Mouse (Mus musculus) kidney, postnatal 0 days (tissue): ENCODE measurements at regions not wholly inside any gene's neighbourhood (a gene's known extent, or its start where the extent isn't known, plus 50 kb on each side); places are given as distances from the start of the nearest gene placed in this dataset.

Source experiments
- ATAC-seq: fragments of 200-750 bp; cut with Nextera tagmentation; replicated peaks from 2 replicates; pipeline ENCODE4 v1.8.0; 2017; ENCODE audit warnings: low read depth, moderate number of reproducible peaks, moderate TSS enrichment, moderate library complexity; ENCODE audit not compliant: low FRiP score
- DNase-seq: peaks from one replicate; pipeline ENCODE4 v3.0.0-alpha.2; 2016; ENCODE audit warnings: low spot score
- H3K27ac ChIP-seq: fragments of 300-500 bp; sonication (generic); 2 replicates; pipeline ENCODE4 v1.5.1; 2014; ENCODE audit warnings: mild to moderate bottlenecking
- H3K27me3 ChIP-seq: fragments of 300-500 bp; sonication (generic); 2 replicates; pipeline ENCODE4 v1.6.1; 2014; ENCODE audit warnings: low read length, mixed read lengths; ENCODE audit not compliant: insufficient read depth
- H3K36me3 ChIP-seq: fragments of 300-500 bp; sonication (generic); 2 replicates; pipeline ENCODE4 v1.6.1; 2014; ENCODE audit warnings: low read length, mixed read lengths; ENCODE audit not compliant: insufficient read depth
- H3K4me1 ChIP-seq: fragments of 300-500 bp; sonication (generic); replicated peaks from 2 replicates; pipeline ENCODE4 v1.6.1; 2014; ENCODE audit warnings: antibody characterized with exemption, low read length, mixed read lengths; ENCODE audit not compliant: insufficient read depth
- H3K4me2 ChIP-seq: fragments of 300-500 bp; sonication (generic); 2 replicates; pipeline ENCODE4 v1.6.1; 2014; ENCODE audit warnings: mild to moderate bottlenecking, low read length, moderate library complexity, mixed read lengths
- H3K4me3 ChIP-seq: fragments of 300-500 bp; sonication (generic); replicated peaks from 2 replicates; pipeline ENCODE4 v1.5.1; 2014; ENCODE audit warnings: low read depth, low read length
- H3K9ac ChIP-seq: fragments of 300-500 bp; sonication (generic); 2 replicates; pipeline ENCODE4 v1.6.1; 2014; ENCODE audit warnings: low read depth, low read length
- H3K9me3 ChIP-seq: fragments of 300-500 bp; sonication (generic); replicated peaks from 2 replicates; pipeline ENCODE4 v1.6.1; 2016; ENCODE audit warnings: low read length, inconsistent platforms, mixed read lengths
- CTCF ChIP-seq: IDR thresholded peaks from 2 replicates; pipeline ENCODE4 v1.5.1; 2016; ENCODE audit warnings: antibody characterized with exemption, low read depth, mild to moderate bottlenecking, moderate library complexity
- WGBS: fragments of 180-500 bp; shearing (Covaris S2); extraction: QIAGEN DNeasy Blood & Tissue Kit; methylation state at CpG from one replicate; pipeline ENCODE4 v1.1.7; 2014; 5-methylcytosine and 5-hydroxymethylcytosine counted together

- Histone ChIP-seq H3K4me1 (no peaks in the 10 kb centered on the region), H3K4me2 (no peak overlapping the region), H3K27ac (no peak overlapping the region), H3K36me3 (no peaks in the 10 kb centered on the region), H3K4me3 (no peak overlapping the region), H3K27me3 (no peaks in the 10 kb centered on the region), H3K9ac (no peak overlapping the region), H3K9me3 (no peaks in the 10 kb centered on the region)
- WGBS, result 83% methylated on average over 7 of the region's 7 CpGs
- DNase-seq (no peak), ATAC-seq (no peak)
- TF ChIP-seq CTCF, result no peak
These were observed 214.0 kb upstream of the Amigo2 start for GRCm38 (mm10) chr15:97461060-97461459.

- H3K4me3 ChIP-seq, result no peak overlapping the region
- H3K9me3 ChIP-seq, result no peaks in the 10 kb centered on the region
- no peaks in the 10 kb centered on the region for H3K4me1 ChIP-seq
- no peaks in the 10 kb centered on the region for H3K27me3 ChIP-seq
- H3K9ac ChIP-seq, result no peak overlapping the region
- no peak for TF ChIP-seq CTCF
- DNase-seq (no peak), ATAC-seq (no peak)
- H3K36me3 ChIP-seq, result no peaks in the 10 kb centered on the region
- WGBS, result 83% methylated on average over 7 of the region's 7 CpGs
- H3K27ac ChIP-seq, result no peak overlapping the region
- H3K4me2 ChIP-seq, result no peak overlapping the region
These were observed 213.3 kb upstream of the Amigo2 start for GRCm38 (mm10) chr15:97460360-97460719.

- TF ChIP-seq CTCF, result no peak
- ATAC-seq (no peak), DNase-seq (no peak)
- Histone ChIP-seq H3K4me1 (no peaks in the 10 kb centered on the region), H3K27ac (no peak overlapping the region), H3K4me3 (no peak overlapping the region), H3K27me3 (no peaks in the 10 kb centered on the region), H3K9ac (no peak overlapping the region), H3K9me3 (no peaks in the 10 kb centered on the region), H3K36me3 (no peaks in the 10 kb centered on the region), H3K4me2 (no peak overlapping the region)
- 76% methylated on average over 19 of the region's 19 CpGs for WGBS
These were observed 212.7 kb upstream of the Amigo2 start for GRCm38 (mm10) chr15:97459606-97460359.

GRCm38 (mm10) chr15:97458748-97459221, 211.7 kb upstream of the Amigo2 start:
- WGBS, result 72% methylated on average over 11 of the region's 11 CpGs

GRCm38 (mm10) chr15:97458139-97458747, 211.2 kb upstream of the Amigo2 start:
- no peak overlapping the region for H3K27ac ChIP-seq
- H3K4me3 ChIP-seq, result no peak overlapping the region
- no peaks in the 10 kb centered on the region for H3K4me1 ChIP-seq
- H3K9me3 ChIP-seq, result no peaks in the 10 kb centered on the region
- WGBS, result 29% methylated on average over 17 of the region's 17 CpGs
- TF ChIP-seq CTCF, result no peak
- H3K27me3 ChIP-seq, result no peaks in the 10 kb centered on the region
- DNase-seq (no peak), ATAC-seq (no peak; the same call in 1 of the 2 replicates)
- H3K36me3 ChIP-seq, result no peaks in the 10 kb centered on the region
- H3K4me2 ChIP-seq, result peak overlapping the region; percentile 18; the same call in 1 of the 2 replicates
- H3K9ac ChIP-seq, result no peak overlapping the region

More at GRCm38 (mm10) chr15:97458748-97459221, 211.7 kb upstream of the Amigo2 start:
- TF ChIP-seq CTCF, result no peak
- Histone ChIP-seq H3K27ac (no peak overlapping the region), H3K36me3 (no peaks in the 10 kb centered on the region), H3K9me3 (no peaks in the 10 kb centered on the region), H3K4me1 (no peaks in the 10 kb centered on the region), H3K4me2 (no peak overlapping the region), H3K27me3 (no peaks in the 10 kb centered on the region), H3K4me3 (no peak overlapping the region), H3K9ac (no peak overlapping the region)
- ATAC-seq (no peak), DNase-seq (no peak)

GRCm38 (mm10) chr15:97457468-97457867, 210.4 kb upstream of the Amigo2 start:
- H3K4me2 ChIP-seq, result no peak overlapping the region
- no peak overlapping the region for H3K27ac ChIP-seq
- DNase-seq, result no peak
- H3K9me3 ChIP-seq, result no peaks in the 10 kb centered on the region
- H3K4me3 ChIP-seq, result no peak overlapping the region
- H3K36me3 ChIP-seq, result no peaks in the 10 kb centered on the region
- H3K4me1 ChIP-seq, result no peaks in the 10 kb centered on the region
- no peaks in the 10 kb centered on the region for H3K27me3 ChIP-seq
- 81% methylated on average over 8 of the region's 8 CpGs for WGBS
- no peak for TF ChIP-seq CTCF
- ATAC-seq, result no peak
- no peak overlapping the region for H3K9ac ChIP-seq
